Mouse (Mus musculus) liver, adult 2 months (tissue): ENCODE data around the gene Ndufc2.

Experiments used
- CTCF ChIP-seq: fragments of 200-500 bp; IDR thresholded peaks from 2 replicates; pipeline ENCODE4 v1.5.1; 2011; ENCODE audit warnings: low read depth, low read length, control low read depth
- POLR2A ChIP-seq: fragments of 200-500 bp; IDR thresholded peaks from 2 replicates; pipeline ENCODE4 v1.6.1; 2011; ENCODE audit warnings: low read length, control low read depth; ENCODE audit not compliant: insufficient read depth; ENCODE audit errors: extremely low read depth

GRCm38 (mm10) chr7:97416473-97416872 lies 16.7 kb downstream of the Ndufc2 start:
- TF ChIP-seq CTCF = no peak
- TF ChIP-seq POLR2A = peak; percentile 36; the same call in 1 of the 2 replicates
